Mouse (Mus musculus) adrenal gland, adult 18-20 months (tissue): Measurements from ENCODE around the gene Wdr82. TPM values are rescaled to one million over a fixed set of nuclear protein-coding genes. Genes with fewer than 3 reads are reported as not detected.

Experiments used
- DNase-seq, 2 experiments: peaks; one replicate each; pipeline ENCODE4 v3.0.0; 2021 to 2022; ENCODE audit warnings: low spot score in 2 of 2
- long read RNA-seq, 2 experiments: library from polyadenylated mRNA; stranded (forward); transcript quantifications; one replicate each; pipeline ENCODE4 v2.0.0; 2021
- total RNA-seq, 2 experiments: library from RNA; stranded (reverse); gene quantifications; 1 replicate in 1 of 2; 2 replicates in 1 of 2; pipeline ENCODE4 v1.2.3; 2021

Wdr82 gene
- 10 to 100 TPM; 73.7 to 81.6 TPM for total RNA-seq
- long read RNA-seq, experiment 1, transcript Wdr82-201 (9 exons, 3,747 nt): major isoform, 18 of 26 reads
- long read RNA-seq, experiment 1, partial matches to known transcripts: 2 of 26 reads
- long read RNA-seq, experiment 1, other reads (novel, unspliced or antisense): 6 of 26 reads
- long read RNA-seq, experiment 2, transcript Wdr82-201 (9 exons, 3,747 nt): major isoform, 6 of 20 reads
- long read RNA-seq, experiment 2, partial matches to known transcripts: 1 of 20 reads
- long read RNA-seq, experiment 2, other reads (novel, unspliced or antisense): 12 of 20 reads

GRCm38 (mm10) chr9:106170556-106171345 is at the start of gene Wdr82:
Gene Wdr82 (plus strand): TSS chr9:106170928.
- DNase-seq: peak; percentile 85 to 89

- DNase-seq: peak in 1 of 2 experiments; percentile 25
These were observed 47.1 kb upstream of the Wdr82 start for GRCm38 (mm10) chr9:106123599-106123998.

- DNase-seq: no peak
These were observed 43.9 kb upstream of the Wdr82 start for GRCm38 (mm10) chr9:106126786-106127251.

DNA sequence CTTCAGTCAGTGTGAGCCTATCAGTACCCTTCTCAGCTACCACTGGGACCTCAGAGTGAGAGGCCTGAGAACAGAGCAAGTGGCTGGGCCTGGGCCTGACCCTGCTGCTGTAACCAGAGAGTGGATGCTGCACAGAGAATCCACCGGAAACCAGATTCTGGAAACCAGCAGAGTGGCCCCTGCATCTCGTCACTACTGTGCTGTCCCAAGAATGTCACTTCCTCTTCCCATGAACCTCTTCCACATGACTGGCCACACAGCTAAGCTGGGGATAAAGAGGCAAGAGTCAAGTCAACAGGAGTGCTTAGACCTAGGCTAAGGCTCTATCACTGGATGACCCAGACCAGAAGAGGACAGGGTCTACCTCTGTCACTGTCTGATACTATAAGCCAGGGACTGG is 41.7 kb upstream of the Wdr82 start:
- no peak for DNase-seq

- DNase-seq: no peak
These were observed 40.5 kb upstream of the Wdr82 start for GRCm38 (mm10) chr9:106130250-106130649.

GRCm38 (mm10) chr9:106137671-106138216 is 33.0 kb upstream of the Wdr82 start:
- no peak for DNase-seq

- no peak for DNase-seq
These were observed 31.0 kb upstream of the Wdr82 start for GRCm38 (mm10) chr9:106139763-106140162.

- DNase-seq: no peak
These were observed 28.8 kb upstream of the Wdr82 start for GRCm38 (mm10) chr9:106141955-106142354.

DNA sequence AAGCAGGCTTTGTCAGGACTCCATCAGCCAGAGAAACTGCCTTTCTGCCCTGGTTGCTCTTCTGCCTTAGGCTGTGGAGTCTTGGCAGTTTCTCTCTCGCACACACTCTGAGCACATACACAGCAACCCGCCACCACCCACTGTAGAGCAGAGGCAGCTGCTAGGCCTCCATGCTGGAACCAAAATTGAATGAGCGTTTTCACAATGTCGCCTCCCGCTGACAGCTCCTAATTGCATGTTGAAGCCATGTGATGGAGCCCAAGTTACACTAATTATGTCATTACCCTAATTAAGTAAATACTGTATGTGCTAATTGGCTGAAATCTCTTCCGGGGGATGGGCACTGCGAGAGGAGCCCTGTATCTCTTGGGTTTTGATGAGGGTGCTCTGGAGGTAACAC is 26.6 kb upstream of the Wdr82 start:
- DNase-seq: no peak

- no peak for DNase-seq
These were observed 25.1 kb upstream of the Wdr82 start for GRCm38 (mm10) chr9:106145582-106145981.

DNA sequence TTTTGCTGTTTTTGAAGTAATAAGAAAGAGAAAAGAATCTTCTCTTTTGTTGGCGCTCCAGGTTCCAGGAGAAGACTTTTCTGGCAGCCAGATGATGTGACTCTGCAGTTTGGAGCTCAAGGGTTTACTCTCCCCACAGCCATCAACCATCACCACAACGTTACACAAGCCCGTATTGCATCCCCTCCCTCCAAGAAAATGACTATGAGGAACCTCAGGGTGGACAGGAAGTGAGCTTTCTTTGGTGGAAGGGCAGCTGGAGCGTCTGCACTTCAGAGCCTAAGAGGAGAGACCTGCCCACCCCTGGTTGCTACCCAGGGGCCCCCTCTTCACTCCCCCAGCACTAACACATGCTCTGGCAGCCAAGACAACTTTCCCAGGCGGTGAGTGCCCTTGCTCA is 23.4 kb upstream of the Wdr82 start:
- no peak for DNase-seq

DNA sequence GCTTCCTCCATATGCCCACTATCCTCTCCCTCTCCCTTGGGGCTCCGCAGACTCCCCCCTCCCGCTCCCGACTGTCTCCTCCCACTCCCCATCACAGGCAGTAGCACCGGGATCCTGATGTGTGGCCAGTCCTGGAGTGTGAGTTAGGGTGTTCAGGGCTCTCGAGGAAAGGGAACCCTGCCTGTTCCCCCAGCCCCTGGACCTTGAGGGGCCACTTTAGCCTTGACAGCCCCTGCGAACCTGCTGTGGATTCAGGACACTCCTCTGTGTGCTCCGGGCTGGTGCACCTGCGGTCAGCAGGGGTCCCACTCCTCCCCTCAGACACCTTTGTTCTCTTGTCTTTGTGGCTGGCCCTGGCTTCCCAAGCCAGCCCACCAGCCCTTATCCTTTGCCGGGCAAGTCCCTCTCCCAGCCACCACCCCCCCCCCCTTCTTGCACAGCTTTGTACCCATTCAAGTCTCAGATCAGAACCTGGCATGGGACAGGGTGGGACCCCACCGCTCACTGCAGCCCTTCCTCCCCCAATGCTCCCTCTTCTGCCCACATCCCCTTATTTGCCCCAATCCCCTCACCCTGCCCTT is 22.8 kb upstream of the Wdr82 start:
- no peak for DNase-seq

DNA sequence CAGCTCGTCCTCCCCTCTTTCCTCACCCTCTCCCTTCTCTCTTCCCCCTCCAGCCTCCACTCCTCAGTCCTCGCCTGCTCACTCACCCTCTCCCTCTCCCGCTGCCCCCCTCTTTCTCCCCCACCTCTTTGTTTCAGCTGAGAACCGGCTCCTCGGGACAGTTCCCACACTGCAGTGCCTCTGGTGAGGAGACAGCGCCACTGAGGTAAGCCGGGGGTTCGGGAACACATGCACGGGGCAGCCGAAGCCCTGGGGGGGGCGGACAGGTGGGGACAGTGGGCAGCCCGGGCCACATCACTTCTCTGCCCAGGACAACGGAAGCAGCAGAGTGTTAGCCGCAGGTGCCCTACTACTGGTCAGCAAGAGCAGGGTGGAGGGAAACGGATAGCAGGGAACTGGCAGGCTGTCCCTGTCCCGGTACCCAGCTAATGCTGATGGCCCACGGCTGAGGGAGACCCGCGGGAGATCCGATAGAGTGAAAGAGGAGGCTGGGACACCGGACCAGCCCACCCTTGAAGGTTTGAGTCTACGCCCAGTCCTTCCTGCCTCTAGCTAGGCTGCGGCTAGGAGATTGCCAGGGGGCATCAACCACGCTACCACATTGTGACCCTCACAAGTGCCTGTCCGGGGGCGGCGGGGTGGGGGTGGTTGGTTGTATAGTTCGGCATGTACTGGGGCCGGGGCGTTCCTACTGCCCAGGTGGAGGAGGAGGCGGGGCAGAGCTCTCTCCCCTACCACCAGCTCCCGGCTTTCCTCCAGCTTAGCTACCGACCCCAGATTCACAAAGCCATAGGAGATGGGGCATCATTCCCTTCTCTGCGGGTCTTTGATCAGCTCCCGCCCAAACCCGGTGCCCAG is 22.0 kb upstream of the Wdr82 start:
- no peak for DNase-seq

- no peak for DNase-seq
These were observed 21.4 kb upstream of the Wdr82 start for GRCm38 (mm10) chr9:106149399-106149754.

DNA sequence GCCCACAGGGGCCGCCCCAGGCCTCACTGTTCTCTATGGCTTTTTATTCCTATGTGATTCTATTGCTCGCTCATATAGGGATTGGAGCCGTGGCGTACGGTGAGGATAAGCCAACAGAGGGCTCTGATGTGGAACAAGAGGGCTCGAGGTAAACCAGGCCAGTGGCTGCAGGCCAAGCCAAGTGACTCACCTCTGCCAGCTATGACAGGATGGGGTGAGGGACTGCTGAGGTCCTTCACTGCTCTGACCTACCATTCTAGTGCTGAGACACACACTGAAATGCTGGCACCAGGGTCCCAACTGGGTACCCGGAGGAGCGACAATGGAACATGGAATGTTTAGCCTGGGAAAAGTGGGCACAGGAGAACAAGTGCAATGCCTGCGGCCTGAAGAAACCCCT is 16.6 kb upstream of the Wdr82 start:
- DNase-seq: peak in 1 of 2 experiments; percentile 56

DNA sequence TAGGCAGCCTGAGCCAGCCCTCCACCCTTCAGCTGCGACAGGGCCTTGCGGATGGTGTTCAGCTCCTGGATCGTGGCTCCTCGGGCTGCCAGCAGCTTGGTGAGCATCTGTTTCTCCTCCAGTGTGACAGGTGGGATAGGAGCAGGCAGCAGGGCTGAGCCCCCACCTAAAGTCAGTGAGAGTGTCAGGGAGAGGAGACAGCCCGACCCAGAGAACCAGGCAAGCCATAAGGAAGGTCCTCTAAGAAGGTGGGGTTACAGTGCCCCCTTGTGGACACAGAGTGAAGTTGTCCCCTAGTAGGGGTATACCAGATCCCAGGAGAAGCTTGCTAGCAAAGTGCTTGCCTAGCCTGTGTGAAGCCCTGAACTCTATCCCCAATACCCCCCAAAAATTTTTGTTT is 14.3 kb upstream of the Wdr82 start:
- DNase-seq: no peak

- DNase-seq: no peak
These were observed 13.7 kb upstream of the Wdr82 start for GRCm38 (mm10) chr9:106156921-106157622.

- no peak for DNase-seq
These were observed 13.2 kb upstream of the Wdr82 start for GRCm38 (mm10) chr9:106157623-106157925.

DNA sequence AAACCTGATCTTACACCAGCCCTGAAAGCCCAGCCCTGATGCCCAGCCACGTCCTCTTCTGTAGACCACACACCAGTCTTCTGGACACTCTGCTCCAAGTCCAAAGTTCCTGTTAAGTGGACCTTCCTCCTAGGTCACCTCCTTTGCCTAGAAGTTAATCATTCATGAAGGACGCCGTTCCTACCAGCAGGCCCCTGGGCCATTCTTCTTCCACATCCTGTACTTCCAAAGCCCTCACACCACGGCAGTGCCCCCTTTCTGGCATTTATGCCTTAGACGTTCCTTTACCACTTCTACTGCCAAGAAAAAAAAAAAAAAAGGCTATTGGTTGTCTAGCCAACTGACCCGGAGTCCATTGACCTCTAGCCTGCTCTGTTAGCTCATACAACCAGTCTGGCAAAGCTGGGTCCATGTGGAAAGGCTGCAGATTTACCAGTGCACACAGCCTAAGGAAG is 12.7 kb upstream of the Wdr82 start, which contains the start of gene Glyctk:
Gene Glyctk (minus strand): TSS at position 102 of the 455 bp plus-strand sequence.
- DNase-seq: no peak

GRCm38 (mm10) chr9:106159237-106159636 is 11.5 kb upstream of the Wdr82 start:
- no peak for DNase-seq
